Mouse (Mus musculus) lung, adult 2 months (tissue): ENCODE results near the gene Vgll1. TPM values are rescaled to one million over a fixed set of nuclear protein-coding genes. Genes with fewer than 3 reads are reported as not detected.

ENCODE experiments used
- DNase-seq: peaks from one replicate; pipeline ENCODE4 v3.0.0; 2022
- H3K4me1 ChIP-seq: fragments of 200-500 bp; 2 replicates; pipeline ENCODE4 v1.6.1; 2011; ENCODE audit warnings: low read length; ENCODE audit not compliant: control insufficient read depth, insufficient read depth
- H3K4me3 ChIP-seq: fragments of 200-500 bp; replicated peaks from 2 replicates; pipeline ENCODE3; 2011; ENCODE audit warnings: low read depth, mild to moderate bottlenecking, control low read depth, low read length; ENCODE audit errors: extremely low read depth
- CTCF ChIP-seq: fragments of 200-500 bp; IDR thresholded peaks from 2 replicates; pipeline ENCODE4 v1.5.1; 2011; ENCODE audit warnings: mild to moderate bottlenecking, low read length, control low read depth; ENCODE audit not compliant: insufficient read depth
- POLR2A ChIP-seq: fragments of 200-500 bp; IDR thresholded peaks from 2 replicates; pipeline ENCODE4 v1.6.1; 2011; ENCODE audit warnings: low read depth, mild to moderate bottlenecking, control low read depth, low read length, borderline replicate concordance; ENCODE audit errors: extremely low read depth
- WGBS: fragments of 180-500 bp; shearing (Covaris S2); methylation state at CpG from one replicate; pipeline ENCODE4 v1.1.7; 2018; 5-methylcytosine and 5-hydroxymethylcytosine counted together
- polyA plus RNA-seq: library from polyadenylated mRNA; depleted of rRNA; stranded (reverse); fragments of >200 nt; gene quantifications from 2 replicates; pipeline ENCODE4 v1.2.3, GENCODE M21; 2012; rRNA removed

Gene Vgll1
- polyA plus RNA-seq, 1 experiment: not detected

DNA sequence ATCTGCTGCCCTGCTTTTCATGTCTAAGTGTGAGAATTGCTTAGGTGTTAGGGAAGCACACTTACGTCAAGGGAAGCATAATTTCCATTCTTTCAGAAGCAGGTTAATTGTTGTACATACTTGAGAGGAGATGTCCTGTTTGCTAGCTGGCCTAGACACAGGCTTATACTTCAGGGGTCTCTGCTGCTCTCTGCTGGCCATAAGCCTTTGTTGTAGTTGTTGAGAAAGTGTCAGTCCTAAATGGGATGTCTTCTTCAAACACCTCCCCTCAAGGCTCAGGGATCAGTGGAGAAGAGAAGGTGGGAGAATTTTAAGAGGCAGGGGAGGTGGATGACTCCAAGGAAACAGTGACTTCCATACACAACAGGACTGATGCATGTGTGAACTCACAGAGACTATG is 32.9 kb downstream of the Vgll1 start:
- 69% methylated on average over 1 of the region's 1 CpGs for WGBS
- Histone ChIP-seq H3K4me3 (no peak overlapping the region), H3K4me1 (no peaks in the 10 kb centered on the region)
- no peak for DNase-seq
- TF ChIP-seq POLR2A (no peak), CTCF (no peak)

DNA sequence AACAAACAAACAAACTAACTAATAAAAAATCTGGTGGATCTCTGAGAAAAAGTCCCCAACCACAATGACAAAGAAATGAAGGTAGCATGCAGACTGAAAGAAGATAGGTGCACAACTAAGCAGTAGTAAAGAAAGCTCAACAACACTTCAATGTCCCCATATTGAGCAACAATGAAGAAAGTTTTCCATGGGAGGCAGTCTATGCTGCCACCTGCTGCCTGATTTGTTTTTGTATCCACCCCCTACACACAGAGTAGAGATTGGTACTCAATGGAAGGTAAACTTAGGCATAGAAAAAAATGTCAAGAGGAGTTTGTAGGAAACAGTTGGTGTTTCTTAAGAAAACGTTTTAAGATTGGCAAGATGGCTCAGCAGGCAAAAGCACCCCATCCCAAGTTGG is 42.7 kb downstream of the Vgll1 start:
- no peak for DNase-seq
- 22% methylated on average over 1 of the region's 1 CpGs for WGBS

DNA sequence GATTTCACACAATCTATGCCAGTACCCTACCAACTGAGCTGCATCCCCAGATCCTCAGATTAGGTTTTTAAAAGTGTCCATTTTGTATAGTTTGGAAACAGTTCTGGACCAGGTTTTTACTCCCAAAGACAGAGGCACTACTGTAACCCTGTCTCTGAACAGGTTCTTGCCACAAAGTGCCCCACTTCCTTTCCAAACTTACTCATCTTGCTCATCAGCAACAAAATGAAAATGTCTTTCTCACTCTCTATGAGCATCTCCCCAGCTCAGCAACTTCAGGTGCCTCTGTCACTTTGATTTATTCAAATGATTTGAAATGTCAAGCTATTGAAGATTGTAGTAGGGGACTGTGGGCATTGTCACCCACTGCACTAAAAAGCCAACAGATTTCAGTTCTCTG is 49.7 kb downstream of the Vgll1 start:
- TF ChIP-seq CTCF (no peak), POLR2A (no peak)
- DNase-seq: no peak
- Histone ChIP-seq H3K4me1 (no peaks in the 10 kb centered on the region), H3K4me3 (no peak overlapping the region)

More for the DNA sequence above, 42.7 kb downstream of the Vgll1 start:
- TF ChIP-seq POLR2A (no peak), CTCF (no peak)
- no peaks in the 10 kb centered on the region for H3K4me1 ChIP-seq
- H3K4me3 ChIP-seq: no peak overlapping the region

DNA sequence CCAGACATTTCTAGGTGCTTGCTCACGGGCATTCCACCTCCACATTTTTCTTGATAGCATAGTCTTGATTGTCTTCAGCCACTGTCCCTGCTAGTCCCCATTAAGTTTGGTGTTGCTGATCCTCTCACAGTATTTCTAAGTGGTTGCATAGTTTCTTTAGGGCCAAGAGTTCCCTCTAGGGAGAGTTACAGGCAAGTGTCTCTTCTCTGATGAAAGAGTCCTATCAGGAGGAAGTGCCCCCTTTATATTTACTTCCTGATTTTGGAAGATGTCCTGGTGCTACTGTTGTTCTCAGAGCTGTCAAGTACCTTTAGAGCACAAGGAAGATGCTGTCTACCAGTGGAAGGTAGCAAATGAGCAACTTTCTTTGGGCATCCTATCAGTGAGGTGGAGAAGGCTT is 65.6 kb downstream of the Vgll1 start:
- 58% methylated on average over 1 of the region's 1 CpGs for WGBS
- H3K4me3 ChIP-seq: no peak overlapping the region
- no peaks in the 10 kb centered on the region for H3K4me1 ChIP-seq
- no peak for DNase-seq
- TF ChIP-seq POLR2A (no peak), CTCF (no peak)

Other genes with a start within 250 kb of the Vgll1 start
- not detected in 2 replicates for gene Adgrg4, start 217.9 kb upstream of the Vgll1 start, polyA plus RNA-seq
- not detected in 2 replicates for gene Brs3, start 45.0 kb upstream of the Vgll1 start, polyA plus RNA-seq
- gene Htatsf1, start 34.5 kb upstream of the Vgll1 start, polyA plus RNA-seq: 16.6 and 21.2 TPM in 2 replicates
- gene Cd40lg, start 124.0 kb downstream of the Vgll1 start, polyA plus RNA-seq: 0.26 and 0.30 TPM in 2 replicates